Mouse (Mus musculus) stomach, postnatal 0 days (tissue): ENCODE measurements at regions not wholly inside any gene's neighbourhood (a gene's known extent, or its start where the extent isn't known, plus 50 kb on each side); places are given as distances from the start of the nearest gene placed in this dataset.

Source experiments
- CTCF ChIP-seq: IDR thresholded peaks from 2 replicates; pipeline ENCODE4 v1.5.1; 2016; ENCODE audit warnings: antibody characterized with exemption, low read depth, mild to moderate bottlenecking, moderate library complexity
- EP300 ChIP-seq: optimal IDR thresholded peaks from 2 replicates; pipeline ENCODE3; 2016; ENCODE audit warnings: antibody characterized with exemption

DNA sequence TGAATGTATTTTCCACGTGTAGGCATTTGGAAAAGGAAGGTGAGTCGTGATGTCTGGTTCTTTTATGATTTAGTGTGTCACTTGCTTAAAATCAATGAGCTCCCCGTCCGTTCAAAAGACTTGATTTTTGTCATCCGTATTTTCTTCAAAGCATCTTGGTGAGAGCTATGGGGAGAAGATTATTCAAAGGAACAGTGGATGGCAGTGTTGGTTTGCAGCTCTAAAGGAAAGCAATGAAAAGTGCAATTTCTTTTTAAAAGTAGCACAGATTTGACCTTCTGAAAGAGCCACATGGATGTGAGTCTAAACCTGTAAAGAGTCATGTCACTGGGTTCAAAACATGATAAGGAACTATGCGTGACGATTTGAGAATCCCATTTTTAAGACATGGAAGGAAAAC, 313.3 kb upstream of the BC052040 start:
- TF ChIP-seq CTCF (peak; percentile 67), EP300 (no peak)
